Mouse (Mus musculus) hindbrain, postnatal 0 days (tissue): ENCODE measurements at regions not wholly inside any gene's neighbourhood (a gene's known extent, or its start where the extent isn't known, plus 50 kb on each side); places are given as distances from the start of the nearest gene placed in this dataset.

Source experiments
- ATAC-seq: fragments of 200-750 bp; cut with Nextera tagmentation; 2 replicates; pipeline ENCODE4 v1.8.0; 2017; ENCODE audit warnings: mild to moderate bottlenecking, moderate TSS enrichment, moderate library complexity
- DNase-seq: peaks from one replicate; pipeline ENCODE4 v3.0.0-alpha.2; 2015; ENCODE audit warnings: low spot score
- H3K27ac ChIP-seq: fragments of 300-500 bp; sonication (generic); 2 replicates; pipeline ENCODE4 v1.5.1; 2014; ENCODE audit warnings: mild to moderate bottlenecking
- H3K27me3 ChIP-seq: fragments of 300-500 bp; sonication (generic); 2 replicates; pipeline ENCODE4 v1.6.1; 2014; ENCODE audit warnings: low read length, mixed read lengths; ENCODE audit not compliant: insufficient read depth
- H3K36me3 ChIP-seq: fragments of 300-500 bp; sonication (generic); 2 replicates; pipeline ENCODE4 v1.6.1; 2014; ENCODE audit warnings: low read length, mixed read lengths; ENCODE audit not compliant: insufficient read depth
- H3K4me1 ChIP-seq: fragments of 300-500 bp; sonication (generic); 2 replicates; pipeline ENCODE4 v1.6.1; 2014; ENCODE audit warnings: antibody characterized with exemption, low read length, mixed read lengths; ENCODE audit not compliant: insufficient read depth
- H3K4me2 ChIP-seq: fragments of 300-500 bp; sonication (generic); 2 replicates; pipeline ENCODE4 v1.6.1; 2014; ENCODE audit warnings: low read depth, mild to moderate bottlenecking, low read length, moderate library complexity, mixed read lengths
- H3K4me3 ChIP-seq: fragments of 300-500 bp; sonication (generic); 2 replicates; pipeline ENCODE4 v1.5.1; 2014; ENCODE audit warnings: low read length
- H3K9ac ChIP-seq: fragments of 300-500 bp; sonication (generic); replicated peaks from 2 replicates; pipeline ENCODE4 v1.6.1; 2014; ENCODE audit warnings: mild to moderate bottlenecking, low read length, moderate library complexity, mixed read lengths
- H3K9me3 ChIP-seq: fragments of 300-500 bp; sonication (generic); 2 replicates; pipeline ENCODE4 v1.6.1; 2016; ENCODE audit warnings: low read length, mixed read lengths
- CTCF ChIP-seq: IDR thresholded peaks from 2 replicates; pipeline ENCODE4 v1.5.1; 2016; ENCODE audit warnings: antibody characterized with exemption, control low read depth, low read depth
- WGBS: fragments of 180-500 bp; shearing (Covaris S2); extraction: QIAGEN DNeasy Blood & Tissue Kit; methylation state at CpG from one replicate; pipeline ENCODE4 v1.1.7; 2014; 5-methylcytosine and 5-hydroxymethylcytosine counted together

DNA sequence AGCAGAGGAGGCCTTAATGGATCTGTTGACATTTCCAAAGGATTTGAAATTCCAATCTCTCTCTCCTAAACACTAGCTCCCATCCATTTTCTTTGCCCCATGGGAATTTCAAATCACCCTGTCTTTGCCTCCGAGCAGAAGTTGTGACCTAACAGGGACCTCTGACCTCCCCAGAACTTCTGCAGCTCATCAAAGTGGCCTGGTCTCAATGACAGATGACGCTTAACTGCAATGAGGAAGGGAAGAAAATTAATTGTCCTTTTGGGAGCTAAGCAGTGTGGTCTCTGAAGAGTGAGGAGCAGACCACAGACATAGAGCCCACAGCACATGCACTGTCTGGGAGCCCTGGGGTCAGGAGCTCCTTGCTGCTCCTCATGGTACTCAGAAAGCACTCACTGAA, 155.3 kb downstream of the Tox3 start:
- Histone ChIP-seq H3K36me3 (no peaks in the 10 kb centered on the region), H3K4me1 (no peaks in the 10 kb centered on the region), H3K4me3 (no peak overlapping the region), H3K27me3 (no peaks in the 10 kb centered on the region), H3K4me2 (no peak overlapping the region), H3K27ac (no peak overlapping the region), H3K9me3 (no peaks in the 10 kb centered on the region), H3K9ac (no peak overlapping the region)
- no peak for ATAC-seq
- TF ChIP-seq CTCF = no peak
- WGBS = 47% methylated on average over 2 of the region's 2 CpGs
- no peak for DNase-seq

DNA sequence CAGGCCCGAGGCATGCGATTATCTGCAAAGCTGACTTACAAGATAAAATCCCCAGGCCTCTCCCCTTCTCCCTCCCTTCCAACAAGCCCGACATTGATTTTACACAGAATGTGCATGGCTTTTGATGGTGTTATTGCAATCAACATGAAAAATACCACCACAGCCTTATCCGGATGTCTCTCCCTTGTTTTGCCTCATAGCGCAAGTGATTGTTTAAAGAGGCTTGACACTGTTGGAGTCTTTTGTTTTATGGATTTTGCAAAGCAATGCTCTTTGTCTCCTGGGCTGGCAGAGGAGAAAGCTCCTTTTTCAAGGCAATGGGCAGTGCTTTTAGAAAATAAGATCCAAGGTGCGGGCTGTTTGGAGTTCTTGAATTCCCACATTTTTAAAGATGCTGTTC, 165.3 kb downstream of the Tox3 start:
- no peak overlapping the region for H3K4me2 ChIP-seq
- H3K4me3 ChIP-seq = no peak overlapping the region
- H3K27ac ChIP-seq = no peak overlapping the region
- no peak for ATAC-seq
- H3K36me3 ChIP-seq = no peaks in the 10 kb centered on the region
- no peaks in the 10 kb centered on the region for H3K27me3 ChIP-seq
- 41% methylated on average over 6 of the region's 6 CpGs for WGBS
- H3K9me3 ChIP-seq = no peaks in the 10 kb centered on the region
- H3K4me1 ChIP-seq = no peaks in the 10 kb centered on the region
- H3K9ac ChIP-seq = no peak overlapping the region
- TF ChIP-seq CTCF = no peak
- DNase-seq = no peak

DNA sequence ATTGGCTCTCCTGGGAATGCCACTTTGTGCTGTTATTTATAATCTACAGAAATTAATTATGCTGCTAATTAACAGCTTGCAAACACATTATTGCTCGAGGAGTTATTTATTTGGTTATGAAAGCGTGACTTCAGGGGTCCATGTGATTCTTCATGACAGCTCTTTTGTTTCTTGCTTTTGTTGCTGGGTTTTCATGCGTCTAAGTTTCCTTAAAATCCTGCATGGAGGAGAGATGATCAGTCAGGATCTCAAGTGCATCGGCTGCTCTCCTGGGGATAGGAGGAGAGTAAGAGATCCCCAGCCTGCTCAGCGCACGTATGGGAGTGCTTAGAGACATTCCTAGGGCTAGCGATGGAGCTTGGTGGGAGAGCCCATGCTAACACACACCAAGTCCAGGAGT, 171.4 kb downstream of the Tox3 start:
- 0 out of 2 replicates have a peak overlapping the region, but pooled peaks have one; percentile 13 for H3K4me2 ChIP-seq
- no peaks in the 10 kb centered on the region for H3K9me3 ChIP-seq
- TF ChIP-seq CTCF = no peak
- no peak overlapping the region for H3K27ac ChIP-seq
- H3K9ac ChIP-seq = no peak overlapping the region
- no peaks in the 10 kb centered on the region for H3K27me3 ChIP-seq
- no peak overlapping the region for H3K4me3 ChIP-seq
- WGBS = 20% methylated on average over 7 of the region's 7 CpGs
- ATAC-seq = no peak
- H3K4me1 ChIP-seq = no peaks in the 10 kb centered on the region; the same call in 1 of the 2 replicates
- no peaks in the 10 kb centered on the region for H3K36me3 ChIP-seq
- DNase-seq = no peak

DNA sequence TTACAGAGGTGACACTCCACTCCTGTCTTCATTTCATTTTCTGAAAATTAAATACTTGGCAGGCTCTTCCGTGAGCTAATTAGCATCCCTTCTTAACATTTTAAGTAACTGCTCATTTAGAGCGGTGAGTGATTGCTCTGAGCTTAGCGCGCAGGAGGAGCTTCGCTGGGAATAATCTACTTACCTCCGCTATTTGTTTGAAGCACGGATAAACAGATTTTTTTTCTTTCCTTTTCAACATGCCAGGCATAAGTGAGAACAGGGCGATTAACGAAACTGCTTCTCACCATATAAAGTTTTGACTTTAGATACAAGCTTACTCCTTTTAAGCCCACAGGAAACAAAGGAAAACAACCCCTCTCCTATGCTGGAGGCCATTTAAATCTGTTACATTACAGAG, 171.8 kb downstream of the Tox3 start:
- Histone ChIP-seq H3K9me3 (no peaks in the 10 kb centered on the region), H3K27me3 (no peaks in the 10 kb centered on the region), H3K27ac (no peak overlapping the region), H3K4me3 (no peak overlapping the region), H3K9ac (no peak overlapping the region), H3K4me1 (no peaks in the 10 kb centered on the region; the same call in 1 of the 2 replicates), H3K4me2 (0 out of 2 replicates have a peak overlapping the region, but pooled peaks have one; percentile 13), H3K36me3 (no peaks in the 10 kb centered on the region)
- 27% methylated on average over 9 of the region's 9 CpGs for whole genome bisulfite sequencing
- DNase-seq (peak; percentile 40), ATAC-seq (no peak)
- TF ChIP-seq CTCF = no peak

DNA sequence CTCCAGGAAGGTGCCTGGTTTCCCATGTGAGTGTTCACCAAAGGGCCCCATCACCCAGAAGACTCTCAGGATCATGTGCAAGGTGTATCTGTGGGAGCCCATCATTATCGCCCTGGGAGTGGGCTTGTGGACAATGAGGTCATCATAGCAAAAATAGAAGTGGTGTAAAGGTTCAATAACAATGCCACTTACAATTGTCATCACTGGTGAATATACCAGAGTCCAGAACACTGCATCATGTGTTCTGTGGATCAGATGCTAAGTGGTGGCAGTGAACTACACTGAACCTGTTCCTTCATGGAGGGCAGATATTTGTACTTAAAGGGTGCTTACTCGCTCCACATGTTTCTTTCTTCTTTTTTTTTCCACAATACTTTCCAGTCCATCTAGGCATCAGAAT, 181.5 kb downstream of the Tox3 start:
- H3K9ac ChIP-seq = no peak overlapping the region
- H3K36me3 ChIP-seq = no peaks in the 10 kb centered on the region
- H3K4me1 ChIP-seq = no peaks in the 10 kb centered on the region
- H3K4me2 ChIP-seq = no peak overlapping the region
- no peak overlapping the region for H3K27ac ChIP-seq
- no peak overlapping the region for H3K4me3 ChIP-seq
- DNase-seq (no peak), ATAC-seq (no peak)
- 96% methylated on average over 2 of the region's 2 CpGs for WGBS
- no peak for TF ChIP-seq CTCF
- no peaks in the 10 kb centered on the region for H3K27me3 ChIP-seq
- H3K9me3 ChIP-seq = no peaks in the 10 kb centered on the region

DNA sequence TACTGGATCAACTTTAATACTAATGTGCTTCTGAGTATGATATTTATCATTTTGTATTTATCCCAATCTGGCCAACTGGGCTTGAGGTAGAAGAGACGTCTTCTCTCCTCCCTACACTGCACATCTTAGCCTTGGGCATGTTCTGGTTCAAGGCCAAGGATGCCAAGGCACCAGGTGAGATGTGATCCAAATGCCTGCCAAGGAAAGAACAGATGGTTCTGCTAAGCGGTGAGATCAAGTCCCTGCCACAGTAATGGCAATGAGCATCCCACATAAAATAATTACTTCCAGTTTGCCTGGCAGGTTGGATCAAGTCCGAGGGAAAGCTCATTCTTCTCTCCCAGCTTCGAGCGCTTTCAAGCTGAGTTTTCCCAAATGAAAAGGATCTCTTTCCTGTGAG, 196.7 kb downstream of the Tox3 start:
- no peak overlapping the region for H3K4me2 ChIP-seq
- 64% methylated on average over 5 of the region's 5 CpGs for WGBS
- H3K9ac ChIP-seq = no peak overlapping the region
- no peaks in the 10 kb centered on the region for H3K9me3 ChIP-seq
- no peaks in the 10 kb centered on the region for H3K36me3 ChIP-seq
- no peak for TF ChIP-seq CTCF
- H3K4me1 ChIP-seq = no peaks in the 10 kb centered on the region
- ATAC-seq (no peak), DNase-seq (peak; percentile 51)
- H3K4me3 ChIP-seq = no peak overlapping the region
- no peaks in the 10 kb centered on the region for H3K27me3 ChIP-seq
- H3K27ac ChIP-seq = no peak overlapping the region

DNA sequence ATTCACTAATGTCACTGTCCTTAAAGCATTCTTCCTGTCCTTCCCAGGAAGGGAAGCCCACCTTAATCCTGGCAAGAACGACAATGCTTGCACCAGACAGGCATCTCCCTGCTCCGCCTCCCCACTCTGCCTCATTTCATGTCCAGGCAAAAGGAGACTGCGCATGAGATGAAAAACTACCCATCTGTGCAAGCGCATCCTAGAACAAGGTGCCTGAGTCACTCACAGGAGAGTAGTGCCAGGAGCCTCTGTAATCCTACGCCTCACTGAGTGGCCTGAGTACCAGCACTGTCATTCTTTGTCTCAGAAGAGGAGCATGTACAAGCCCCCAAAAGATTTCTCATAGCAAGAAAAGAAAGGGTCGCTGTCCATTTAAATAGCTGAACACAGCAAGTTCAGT, 198.2 kb downstream of the Tox3 start:
- Histone ChIP-seq H3K9ac (no peak overlapping the region), H3K4me3 (no peak overlapping the region), H3K27ac (no peak overlapping the region), H3K4me2 (peak overlapping the region; percentile 10; the same call in 1 of the 2 replicates), H3K9me3 (no peaks in the 10 kb centered on the region), H3K27me3 (no peaks in the 10 kb centered on the region), H3K4me1 (no peaks in the 10 kb centered on the region), H3K36me3 (no peaks in the 10 kb centered on the region)
- 49% methylated on average over 6 of the region's 6 CpGs for WGBS
- DNase-seq (peak; percentile 7), ATAC-seq (no peak)
- TF ChIP-seq CTCF = no peak
